Mouse (Mus musculus) forebrain, embryonic 16.5 days (tissue): Measurements from ENCODE around the gene Etnk2. TPM values are rescaled to one million over a fixed set of nuclear protein-coding genes. Genes with fewer than 3 reads are reported as not detected.

ENCODE experiments used
- ATAC-seq: fragments of 200-750 bp; cut with Nextera tagmentation; 2 replicates; pipeline ENCODE4 v1.8.0; 2017; ENCODE audit warnings: mild to moderate bottlenecking, moderate library complexity
- H3K27ac ChIP-seq: fragments of 300-500 bp; sonication (generic); 2 replicates; pipeline ENCODE4 v1.5.1; 2014; ENCODE audit warnings: low read length, control low read depth
- H3K27me3 ChIP-seq: fragments of 300-500 bp; sonication (generic); replicated peaks from 2 replicates; pipeline ENCODE4 v1.6.1; 2014; ENCODE audit warnings: low read length; ENCODE audit not compliant: control insufficient read depth, insufficient read depth
- H3K36me3 ChIP-seq: fragments of 300-500 bp; sonication (generic); 2 replicates; pipeline ENCODE4 v1.6.1; 2014; ENCODE audit not compliant: control insufficient read depth, insufficient read depth
- H3K4me1 ChIP-seq: fragments of 300-500 bp; sonication (generic); replicated peaks from 2 replicates; pipeline ENCODE4 v1.6.1; 2014; ENCODE audit warnings: low read length; ENCODE audit not compliant: control insufficient read depth, insufficient read depth
- H3K4me2 ChIP-seq: fragments of 300-500 bp; sonication (generic); 2 replicates; pipeline ENCODE4 v1.6.1; 2014; ENCODE audit warnings: mild to moderate bottlenecking, low read length, control low read depth
- H3K4me3 ChIP-seq: fragments of 300-500 bp; sonication (generic); replicated peaks from 2 replicates; pipeline ENCODE4 v1.5.1; 2014; ENCODE audit warnings: mild to moderate bottlenecking, low read length, control low read depth
- H3K9ac ChIP-seq: fragments of 300-500 bp; sonication (generic); replicated peaks from 2 replicates; pipeline ENCODE4 v1.6.1; 2014; ENCODE audit warnings: low read depth, low read length, control low read depth
- H3K9me3 ChIP-seq: fragments of 300-500 bp; sonication (generic); 2 replicates; pipeline ENCODE4 v1.6.1; 2016; ENCODE audit warnings: low read length; ENCODE audit not compliant: control insufficient read depth
- WGBS: fragments of 180-500 bp; shearing (Covaris S2); extraction: QIAGEN DNeasy Blood & Tissue Kit; methylation state at CpG from one replicate; pipeline ENCODE4 v1.1.7; 2014; 5-methylcytosine and 5-hydroxymethylcytosine counted together
- polyA plus RNA-seq: library from polyadenylated mRNA; unstranded; fragments of >200 nt; fragmentation: Nextera tagmentation; extraction: Ambion mirVana; gene quantifications from 2 replicates; pipeline ENCODE4 v1.2.1, GENCODE M21; 2015

Etnk2 gene
- polyA plus RNA-seq: 4.5 and 9.5 TPM in 2 replicates

- Histone ChIP-seq H3K36me3 (no peaks in the 10 kb centered on the region), H3K27me3 (peaks cover 10% of the 10 kb centered on the region; the same call in 1 of the 2 replicates), H3K9me3 (no peaks in the 10 kb centered on the region), H3K4me1 (peaks cover 9% of the 10 kb centered on the region), H3K4me2 (peak within 1 kb of the TSS; percentile 92), H3K4me3 (peak within 1 kb of the TSS; percentile 65), H3K9ac (peak within 1 kb of the TSS; percentile 65), H3K27ac (no peak within 1 kb of the TSS)
- ATAC-seq: peak; percentile 76
- 1% methylated on average over 52 of the region's 52 CpGs for WGBS
These were observed at the start of gene Etnk2 for GRCm38 (mm10) chr1:133363276-133364021. Gene Etnk2 (plus strand): TSS chr1:133363572.

DNA sequence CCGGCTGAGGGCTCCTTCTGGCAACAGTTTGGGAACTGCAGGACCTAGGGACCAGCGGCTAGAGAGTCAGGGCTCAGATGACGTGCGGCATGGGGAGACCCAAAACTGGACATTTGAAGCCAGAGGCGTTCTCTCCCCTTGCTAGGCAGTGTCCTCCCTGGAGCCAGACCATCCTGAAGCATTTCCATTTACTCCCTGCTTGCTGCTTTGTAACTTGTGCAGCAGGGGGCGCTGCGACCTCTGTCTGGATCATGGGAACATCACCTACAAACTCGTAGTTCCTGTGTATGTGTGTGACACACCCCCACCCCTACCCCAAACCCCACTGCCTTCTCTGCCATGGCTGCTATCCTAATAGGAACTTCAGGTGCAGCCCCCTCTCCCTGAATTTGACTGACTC, 49.0 kb upstream of the Etnk2 start:
- Histone ChIP-seq H3K9me3 (no peaks in the 10 kb centered on the region), H3K4me1 (peaks cover 9% of the 10 kb centered on the region), H3K27ac (no peak overlapping the region), H3K36me3 (no peaks in the 10 kb centered on the region), H3K9ac (no peak overlapping the region), H3K4me2 (no peak overlapping the region), H3K4me3 (no peak overlapping the region), H3K27me3 (no peaks in the 10 kb centered on the region)
- WGBS: 23% methylated on average over 8 of the region's 8 CpGs
- no peak for ATAC-seq

- Histone ChIP-seq H3K27ac (no peak overlapping the region), H3K4me1 (peaks cover 9% of the 10 kb centered on the region), H3K27me3 (no peaks in the 10 kb centered on the region), H3K9me3 (no peaks in the 10 kb centered on the region), H3K4me3 (no peak overlapping the region), H3K9ac (no peak overlapping the region), H3K36me3 (no peaks in the 10 kb centered on the region), H3K4me2 (no peak overlapping the region)
- no peak for ATAC-seq
- 88% methylated on average over 6 of the region's 6 CpGs for WGBS
These were observed 47.6 kb upstream of the Etnk2 start for GRCm38 (mm10) chr1:133315775-133316174.

- H3K9me3 ChIP-seq: no peaks in the 10 kb centered on the region
- no peak overlapping the region for H3K9ac ChIP-seq
- H3K4me1 ChIP-seq: peaks cover 12% of the 10 kb centered on the region
- no peak overlapping the region for H3K4me3 ChIP-seq
- no peaks in the 10 kb centered on the region for H3K27me3 ChIP-seq
- WGBS: 84% methylated on average over 4 of the region's 4 CpGs
- H3K4me2 ChIP-seq: no peak overlapping the region
- no peak overlapping the region for H3K27ac ChIP-seq
- no peak for ATAC-seq
- no peaks in the 10 kb centered on the region for H3K36me3 ChIP-seq
These were observed 46.8 kb upstream of the Etnk2 start for GRCm38 (mm10) chr1:133316577-133316976.

DNA sequence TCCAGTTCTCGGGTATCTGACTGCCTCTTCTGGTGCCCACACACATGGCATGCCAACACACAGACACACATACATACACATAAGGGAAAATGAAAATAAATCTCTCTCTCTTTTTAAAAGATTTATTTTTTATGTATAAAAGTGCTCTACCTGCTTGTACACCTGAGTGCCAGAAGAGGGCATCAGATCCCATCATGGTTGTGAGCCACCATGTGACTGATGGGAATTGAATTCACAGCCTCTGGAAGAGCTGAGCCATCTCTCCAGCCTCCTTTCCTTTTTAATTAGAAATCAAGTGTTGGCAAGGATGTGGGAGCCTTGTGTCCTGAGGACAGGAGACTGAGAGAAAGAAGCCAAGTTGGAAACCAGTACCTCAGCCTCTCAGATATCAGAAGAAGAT, 46.2 kb upstream of the Etnk2 start:
- no peak overlapping the region for H3K4me3 ChIP-seq
- no peak overlapping the region for H3K27ac ChIP-seq
- H3K9me3 ChIP-seq: no peaks in the 10 kb centered on the region
- peaks cover 9% of the 10 kb centered on the region for H3K4me1 ChIP-seq
- H3K9ac ChIP-seq: no peak overlapping the region
- WGBS: 81% methylated on average over 1 of the region's 1 CpGs
- H3K4me2 ChIP-seq: no peak overlapping the region
- ATAC-seq: no peak
- no peaks in the 10 kb centered on the region for H3K27me3 ChIP-seq
- no peaks in the 10 kb centered on the region for H3K36me3 ChIP-seq

GRCm38 (mm10) chr1:133321267-133321925, 42.0 kb upstream of the Etnk2 start, which contains the start of gene Kiss1:
Gene Kiss1 (plus strand): TSS chr1:133321875.
- H3K9me3 ChIP-seq: no peaks in the 10 kb centered on the region
- no peaks in the 10 kb centered on the region for H3K27me3 ChIP-seq
- no peak within 1 kb of the TSS for H3K9ac ChIP-seq
- H3K36me3 ChIP-seq: no peaks in the 10 kb centered on the region
- no peak within 1 kb of the TSS for H3K27ac ChIP-seq
- H3K4me3 ChIP-seq: no peak within 1 kb of the TSS
- no peak within 1 kb of the TSS for H3K4me2 ChIP-seq
- 0 out of 2 replicates have a peak, but pooled peaks cover 3% of the 10 kb centered on the region for H3K4me1 ChIP-seq
- 74% methylated on average over 13 of the region's 13 CpGs for WGBS
- ATAC-seq: peak; percentile 66; the same call in 1 of the 2 replicates

GRCm38 (mm10) chr1:133323333-133323732, 40.0 kb upstream of the Etnk2 start:
- H3K36me3 ChIP-seq: no peaks in the 10 kb centered on the region
- peaks cover 5% of the 10 kb centered on the region; the same call in 1 of the 2 replicates for H3K4me1 ChIP-seq
- H3K4me2 ChIP-seq: no peak overlapping the region
- no peak overlapping the region for H3K9ac ChIP-seq
- no peaks in the 10 kb centered on the region for H3K27me3 ChIP-seq
- WGBS: 53% methylated on average over 5 of the region's 5 CpGs
- no peak for ATAC-seq
- no peak overlapping the region for H3K4me3 ChIP-seq
- H3K9me3 ChIP-seq: no peaks in the 10 kb centered on the region
- no peak overlapping the region for H3K27ac ChIP-seq

- Histone ChIP-seq H3K9me3 (no peaks in the 10 kb centered on the region), H3K4me3 (no peak overlapping the region), H3K27me3 (no peaks in the 10 kb centered on the region; the same call in 1 of the 2 replicates), H3K9ac (no peak overlapping the region), H3K27ac (no peak overlapping the region), H3K4me2 (no peak overlapping the region), H3K36me3 (no peaks in the 10 kb centered on the region), H3K4me1 (peaks cover 21% of the 10 kb centered on the region)
- WGBS: 89% methylated on average over 8 of the region's 8 CpGs
- ATAC-seq: no peak
These were observed 37.4 kb upstream of the Etnk2 start for GRCm38 (mm10) chr1:133325951-133326350.

GRCm38 (mm10) chr1:133327094-133327493, 36.3 kb upstream of the Etnk2 start:
- ATAC-seq: no peak
- 77% methylated on average over 5 of the region's 5 CpGs for WGBS
- H3K9me3 ChIP-seq: no peaks in the 10 kb centered on the region
- no peak overlapping the region for H3K27ac ChIP-seq
- no peak overlapping the region for H3K4me3 ChIP-seq
- H3K4me2 ChIP-seq: no peak overlapping the region
- no peaks in the 10 kb centered on the region for H3K36me3 ChIP-seq
- H3K4me1 ChIP-seq: peaks cover 23% of the 10 kb centered on the region
- no peak overlapping the region for H3K9ac ChIP-seq
- H3K27me3 ChIP-seq: no peaks in the 10 kb centered on the region; the same call in 1 of the 2 replicates
